In the genomic region with DNA sequence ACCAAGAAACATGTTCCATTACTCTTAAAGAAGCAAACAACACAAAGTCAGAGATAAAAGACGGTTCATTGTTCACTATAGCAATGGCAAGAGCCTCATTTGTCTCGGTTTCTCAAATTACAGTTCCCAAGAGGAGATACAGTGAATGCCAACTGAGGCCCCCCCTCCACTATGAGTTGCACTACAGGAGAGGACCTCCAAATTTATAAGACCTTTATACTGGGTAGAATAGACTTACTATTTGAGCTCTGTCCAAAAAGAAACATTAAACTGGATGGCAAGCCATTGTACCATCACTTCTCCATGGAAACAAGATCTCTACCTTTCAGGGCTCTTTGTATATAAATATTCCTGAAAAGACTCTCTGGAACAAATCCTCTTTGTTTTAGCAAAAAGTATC, we compare ENCODE assay signal across 21 mouse cellular contexts.
A peak's percentile ranks its signal among the peaks of the same experiment; 100 is the strongest.
DNase-seq lines count a peak whose midpoint lies in the region; ATAC-seq lines count a peak whose summit lies in the region.
"Had no signal": no experiment of that assay in that cellular context is flagged by ENCODE, and none has a peak within 500 bp of the region (broad histone marks: within the 10 kb centered on the region; RNA-seq: fewer than 3 reads in every experiment).

No protein-coding gene starts in this region.

- WGBS in hindbrain, embryonic 14.5 days = 65% methylated on average over 2 of the region's 2 CpGs
- 90% methylated on average over 2 of the region's 2 CpGs for WGBS in hindbrain, embryonic 16.5 days
- WGBS in neural tube, embryonic 12.5 days = 62% methylated on average over 2 of the region's 2 CpGs
- WGBS in neural tube, embryonic 15.5 days = 73% methylated on average over 2 of the region's 2 CpGs
- WGBS in neural tube, embryonic 13.5 days = 64% methylated on average over 2 of the region's 2 CpGs
- 86% methylated on average over 2 of the region's 2 CpGs for WGBS in embryonic facial prominence, embryonic 10.5 days

- H3K9ac ChIP-seq in hindbrain, embryonic 14.5 days = no peak overlapping the region
- H3K9ac ChIP-seq in hindbrain, embryonic 16.5 days (ENCODE audit: low read depth, low read length) = no peak overlapping the region
- H3K9ac ChIP-seq in neural tube, embryonic 12.5 days = no peak overlapping the region
- no peak overlapping the region for H3K9ac ChIP-seq in neural tube, embryonic 15.5 days (replicated peaks)
- H3K9ac ChIP-seq in neural tube, embryonic 13.5 days = no peak overlapping the region
- H3K9ac ChIP-seq: embryonic facial prominence, embryonic 13.5 days; embryonic facial prominence, embryonic 15.5 days; forebrain, embryonic 13.5 days had no signal

- H3K4me1 ChIP-seq in hindbrain, embryonic 14.5 days (replicated peaks; ENCODE audit: control insufficient read depth, insufficient read depth, low read length) = no peaks in the 10 kb centered on the region
- H3K4me1 ChIP-seq in hindbrain, embryonic 16.5 days (ENCODE audit: control insufficient read depth, insufficient read depth, low read depth, low read length) = no peaks in the 10 kb centered on the region
- H3K4me1 ChIP-seq in neural tube, embryonic 12.5 days = no peaks in the 10 kb centered on the region
- H3K4me1 ChIP-seq in neural tube, embryonic 15.5 days = no peaks in the 10 kb centered on the region
- no peaks in the 10 kb centered on the region for H3K4me1 ChIP-seq in neural tube, embryonic 13.5 days (replicated peaks)
- H3K4me1 ChIP-seq in embryonic facial prominence, embryonic 10.5 days = no peaks in the 10 kb centered on the region
- H3K4me1 ChIP-seq: embryonic facial prominence, embryonic 13.5 days; embryonic facial prominence, embryonic 15.5 days; forebrain, embryonic 10.5 days; forebrain, embryonic 13.5 days had no signal

- no peaks in the 10 kb centered on the region for H3K27me3 ChIP-seq in hindbrain, embryonic 14.5 days (ENCODE audit: control insufficient read depth, insufficient read depth, low read length)
- H3K27me3 ChIP-seq in hindbrain, embryonic 16.5 days (replicated peaks; ENCODE audit: control insufficient read depth, insufficient read depth, low read length) = no peaks in the 10 kb centered on the region
- no peaks in the 10 kb centered on the region for H3K27me3 ChIP-seq in neural tube, embryonic 12.5 days (replicated peaks)
- no peaks in the 10 kb centered on the region for H3K27me3 ChIP-seq in neural tube, embryonic 15.5 days (replicated peaks)
- H3K27me3 ChIP-seq in neural tube, embryonic 13.5 days = no peaks in the 10 kb centered on the region
- H3K27me3 ChIP-seq in embryonic facial prominence, embryonic 10.5 days (replicated peaks; ENCODE audit: low read depth, poor library complexity, severe bottlenecking) = no peaks in the 10 kb centered on the region
- H3K27me3 ChIP-seq: embryonic facial prominence, embryonic 13.5 days; embryonic facial prominence, embryonic 15.5 days; forebrain, embryonic 13.5 days had no signal

- no peak overlapping the region for H3K4me3 ChIP-seq in hindbrain, embryonic 14.5 days (replicated peaks; ENCODE audit: low read length)
- H3K4me3 ChIP-seq in hindbrain, embryonic 16.5 days (ENCODE audit: low read length) = no peak overlapping the region
- H3K4me3 ChIP-seq in neural tube, embryonic 12.5 days = no peak overlapping the region
- H3K4me3 ChIP-seq in neural tube, embryonic 15.5 days (replicated peaks) = no peak overlapping the region
- no peak overlapping the region for H3K4me3 ChIP-seq in neural tube, embryonic 13.5 days
- H3K4me3 ChIP-seq in embryonic facial prominence, embryonic 10.5 days = no peak overlapping the region
- H3K4me3 ChIP-seq: embryonic facial prominence, embryonic 13.5 days; embryonic facial prominence, embryonic 15.5 days; erythroblast, embryonic 14.5 days; forebrain, embryonic 10.5 days; forebrain, embryonic 13.5 days had no signal

- intact Hi-C loops in heart, postnatal 36 days (cut with DNase I) = no loop called here

- no peaks in the 10 kb centered on the region for H3K36me3 ChIP-seq in hindbrain, embryonic 14.5 days (replicated peaks; ENCODE audit: control insufficient read depth, insufficient read depth)
- H3K36me3 ChIP-seq in hindbrain, embryonic 16.5 days (ENCODE audit: control insufficient read depth, insufficient read depth, low read length) = no peaks in the 10 kb centered on the region
- no peaks in the 10 kb centered on the region for H3K36me3 ChIP-seq in neural tube, embryonic 12.5 days
- no peaks in the 10 kb centered on the region for H3K36me3 ChIP-seq in neural tube, embryonic 15.5 days
- H3K36me3 ChIP-seq in neural tube, embryonic 13.5 days = no peaks in the 10 kb centered on the region
- H3K36me3 ChIP-seq in embryonic facial prominence, embryonic 10.5 days (replicated peaks) = no peaks in the 10 kb centered on the region
- H3K36me3 ChIP-seq: embryonic facial prominence, embryonic 13.5 days; embryonic facial prominence, embryonic 15.5 days; forebrain, embryonic 10.5 days had no signal

- peak; percentile 37; the same call in 1 of the 2 replicates for ATAC-seq in hindbrain, embryonic 14.5 days (ENCODE audit: low FRiP score)
- ATAC-seq in hindbrain, embryonic 16.5 days = no peak
- 0 out of 2 replicates have a peak, but pooled peaks have one; percentile 21 for ATAC-seq in neural tube, embryonic 12.5 days (ENCODE audit: low FRiP score, low read depth)
- no peak for ATAC-seq in neural tube, embryonic 15.5 days (ENCODE audit: low FRiP score)
- ATAC-seq in neural tube, embryonic 13.5 days (ENCODE audit: low read depth) = peak; percentile 56; the same call in 1 of the 2 replicates
- ATAC-seq: forebrain, embryonic 13.5 days; forebrain, embryonic 16.5 days had no signal

- no peak overlapping the region for H3K27ac ChIP-seq in hindbrain, embryonic 14.5 days
- H3K27ac ChIP-seq in hindbrain, embryonic 16.5 days (ENCODE audit: low read depth, low read length) = no peak overlapping the region
- H3K27ac ChIP-seq in neural tube, embryonic 12.5 days = no peak overlapping the region
- no peak overlapping the region for H3K27ac ChIP-seq in neural tube, embryonic 15.5 days (replicated peaks)
- no peak overlapping the region for H3K27ac ChIP-seq in neural tube, embryonic 13.5 days (replicated peaks)
- no peak overlapping the region for H3K27ac ChIP-seq in embryonic facial prominence, embryonic 10.5 days (replicated peaks)
- H3K27ac ChIP-seq: embryonic facial prominence, embryonic 13.5 days; embryonic facial prominence, embryonic 15.5 days; forebrain, embryonic 10.5 days; forebrain, embryonic 13.5 days had no signal

- DNase-seq in hindbrain, embryonic 14.5 days (ENCODE audit: low spot score) = no peak
- DNase-seq in embryonic facial prominence, embryonic 10.5 days (ENCODE audit: low spot score) = no peak
- DNase-seq in heart, postnatal 36 days = no peak
- DNase-seq: adrenal gland, adult 2 months; adrenal gland, postnatal 10 days; adrenal gland, postnatal 25 days; cerebellum, adult 11-12 months; cerebellum, adult 2 months; cerebellum, adult 9-10 months; cerebellum, postnatal 10 days; cerebellum, postnatal 25 days had no signal

- no peak overlapping the region for H3K4me2 ChIP-seq in hindbrain, embryonic 14.5 days (replicated peaks)
- no peak overlapping the region for H3K4me2 ChIP-seq in hindbrain, embryonic 16.5 days (ENCODE audit: low read length)
- no peak overlapping the region for H3K4me2 ChIP-seq in neural tube, embryonic 12.5 days (replicated peaks)
- H3K4me2 ChIP-seq in neural tube, embryonic 15.5 days = no peak overlapping the region
- no peak overlapping the region for H3K4me2 ChIP-seq in neural tube, embryonic 13.5 days
- H3K4me2 ChIP-seq: embryonic facial prominence, embryonic 13.5 days; embryonic facial prominence, embryonic 15.5 days; forebrain, embryonic 13.5 days had no signal

- no peaks in the 10 kb centered on the region for H3K9me3 ChIP-seq in hindbrain, embryonic 14.5 days (ENCODE audit: control insufficient read depth, low read length)
- H3K9me3 ChIP-seq in hindbrain, embryonic 16.5 days (ENCODE audit: control insufficient read depth, low read length) = 0 out of 2 replicates have a peak, but pooled peaks cover 2% of the 10 kb centered on the region
- H3K9me3 ChIP-seq in neural tube, embryonic 12.5 days = no peaks in the 10 kb centered on the region
- H3K9me3 ChIP-seq in neural tube, embryonic 15.5 days (replicated peaks) = no peaks in the 10 kb centered on the region
- H3K9me3 ChIP-seq in neural tube, embryonic 13.5 days = no peaks in the 10 kb centered on the region
- H3K9me3 ChIP-seq in embryonic facial prominence, embryonic 10.5 days = no peaks in the 10 kb centered on the region
- H3K9me3 ChIP-seq: embryonic facial prominence, embryonic 13.5 days; embryonic facial prominence, embryonic 15.5 days had no signal

Comparison
In these comparisons a context has a peak if more than half of its experiments do, and no peak if none do; other contexts are left out.
1. ATAC-seq: peak in hindbrain, embryonic 14.5 days (single experiment), neural tube, embryonic 12.5 days (single experiment) and neural tube, embryonic 13.5 days (single experiment); none in hindbrain, embryonic 16.5 days (single experiment) and neural tube, embryonic 15.5 days (single experiment).